Mouse (Mus musculus): ENCODE results near the gene Cerk. TPM values are rescaled to one million over a fixed set of nuclear protein-coding genes. Genes with fewer than 3 reads are reported as not detected.

The Cerk gene
- total and polyA plus RNA-seq, 3 experiments: 2.5 to 10.3 (median 4.4) TPM

- Histone ChIP-seq H3K4me2 (ENCODE audit: insufficient read depth, low read depth, poor library complexity, severe bottlenecking) (no peak overlapping the region), H3K4me3 (replicated peaks in 1 of 3; ENCODE audit: low read depth in 2 of 3, low read length in 2 of 3, poor library complexity in 1 of 3) (no peak overlapping the region)
Observed at GRCm38 (mm10) chr15:86113342-86113710, 72.6 kb downstream of the Cerk start.

DNA sequence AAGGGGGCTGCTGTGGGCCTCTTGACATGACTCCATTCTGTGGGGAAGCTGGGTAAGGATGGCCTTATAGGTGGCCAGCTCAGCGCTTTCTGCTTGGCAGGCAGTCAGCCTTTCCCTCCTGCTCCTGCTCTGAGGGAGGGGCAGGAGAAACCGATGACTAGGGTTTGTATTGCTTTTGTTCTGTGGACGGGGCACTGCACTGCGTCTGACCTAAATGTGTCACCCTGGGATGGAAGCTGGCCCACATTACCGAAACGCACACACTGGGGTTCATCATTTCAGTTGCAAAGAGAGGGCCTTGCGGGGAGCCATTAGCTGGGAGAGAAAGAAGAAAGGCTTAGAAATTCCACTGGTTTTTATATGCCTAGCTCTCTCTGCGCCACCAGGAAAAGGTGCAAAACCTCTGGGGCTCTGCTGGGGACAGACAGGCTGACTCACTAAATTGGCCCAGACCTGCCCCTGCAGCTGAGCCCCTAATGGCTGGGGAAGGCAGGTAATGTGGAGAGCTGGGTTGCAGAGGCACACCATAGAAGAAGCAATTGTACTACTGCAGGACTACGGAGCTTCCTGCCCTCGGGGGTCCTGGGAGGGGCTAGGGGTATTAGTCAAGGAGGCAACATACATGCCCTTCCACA is 73.1 kb downstream of the Cerk start:
- no peaks in the 10 kb centered on the region for H3K79me2 ChIP-seq (replicated peaks; ENCODE audit: control insufficient read depth, extremely low read depth, insufficient read depth, poor library complexity, severe bottlenecking)
- in situ Hi-C loops (cut with MboI; ENCODE audit: low pct_ligation_motif_present, low pct_unique_long_range_greater_than_20kb, low sequenced_read_pairs): no loop called here
- no peaks in the 10 kb centered on the region for H3K36me3 ChIP-seq (replicated peaks in 1 of 2; ENCODE audit: control insufficient read depth in 1 of 2, insufficient read depth in 1 of 2, low read length in 1 of 2)
- no peak overlapping the region for H3K27ac ChIP-seq (ENCODE audit: insufficient read depth, low read depth)
- no peak for TF ChIP-seq UBTF (IDR thresholded peaks at IDR 0.05; ENCODE audit: low read depth, low read length)
- no peak for TF ChIP-seq USF1 (IDR thresholded peaks at IDR 0.05; ENCODE audit: low read depth, low read length)
- TF ChIP-seq ZNF384 (IDR thresholded peaks at IDR 0.05; ENCODE audit: low read depth, low read length): no peak
- no peak for TF ChIP-seq POLR2A (IDR thresholded peaks at IDR 0.05; ENCODE audit: low read depth, low read length)
- no peak for TF ChIP-seq TCF12 (IDR thresholded peaks at IDR 0.05; ENCODE audit: low read depth, low read length)
- no peak for DNase-seq (ENCODE audit: extremely low read depth)
- no peak overlapping the region for H3K4me2 ChIP-seq (ENCODE audit: insufficient read depth, low read depth, poor library complexity, severe bottlenecking)
- peaks cover 5 to 35% of the 10 kb centered on the region in 2 experiments; a peak in 2 of 4 replicates for H3K4me1 ChIP-seq (ENCODE audit: control insufficient read depth in 1 of 2, insufficient read depth in 2 of 2)
- dilution Hi-C loops (cut with MboI; ENCODE audit: extremely low pct_ligation_motif_present, extremely low pct_unique_long_range_greater_than_20kb, low sequenced_read_pairs): no loop called here
- no peaks in the 10 kb centered on the region for H3K9me3 ChIP-seq (replicated peaks; ENCODE audit: low read length)
- H3K27me3 ChIP-seq (replicated peaks): peaks cover 35% of the 10 kb centered on the region
- no peak overlapping the region for H3K4me3 ChIP-seq (replicated peaks in 1 of 3; ENCODE audit: low read depth in 2 of 3, low read length in 2 of 3, poor library complexity in 1 of 3)
- H3K9ac ChIP-seq (ENCODE audit: insufficient read depth, low read depth): no peak overlapping the region

More at GRCm38 (mm10) chr15:86113342-86113710, 72.6 kb downstream of the Cerk start:
- Histone ChIP-seq H3K9me3 (replicated peaks; ENCODE audit: low read length) (no peaks in the 10 kb centered on the region), H3K4me1 (ENCODE audit: control insufficient read depth in 1 of 2, insufficient read depth in 2 of 2) (peaks cover 5 to 30% of the 10 kb centered on the region in 2 experiments; a peak in 2 of 4 replicates), H3K36me3 (replicated peaks in 1 of 2; ENCODE audit: control insufficient read depth in 1 of 2, insufficient read depth in 1 of 2, low read length in 1 of 2) (no peaks in the 10 kb centered on the region), H3K79me2 (replicated peaks; ENCODE audit: control insufficient read depth, extremely low read depth, insufficient read depth, poor library complexity, severe bottlenecking) (no peaks in the 10 kb centered on the region), H3K27ac (ENCODE audit: insufficient read depth, low read depth) (no peak overlapping the region), H3K9ac (ENCODE audit: insufficient read depth, low read depth) (no peak overlapping the region), H3K27me3 (replicated peaks) (peaks cover 37% of the 10 kb centered on the region)
- TF ChIP-seq MAZ (IDR thresholded peaks at IDR 0.05; ENCODE audit: low read depth, low read length) (no peak), CHD1 (IDR thresholded peaks at IDR 0.05; ENCODE audit: low read depth, low read length) (no peak), EP300 (IDR thresholded peaks at IDR 0.05; ENCODE audit: low read length) (no peak), POLR2AphosphoS2 (IDR thresholded peaks at IDR 0.05; ENCODE audit: low read depth, low read length) (no peak), KAT2A (IDR thresholded peaks at IDR 0.05; ENCODE audit: insufficient replicate concordance, low read length) (no peak), ELF1 (IDR thresholded peaks at IDR 0.05; ENCODE audit: low read depth, low read length) (no peak), PAX5 (IDR thresholded peaks at IDR 0.05; ENCODE audit: low read length) (no peak), NELFE (IDR thresholded peaks at IDR 0.05; ENCODE audit: low read depth, low read length) (no peak), MAX (IDR thresholded peaks at IDR 0.05; ENCODE audit: low read length) (no peak), JUND (conservative IDR thresholded peaks at IDR 0.05; ENCODE audit: low read depth, low read length) (no peak), ZMIZ1 (IDR thresholded peaks at IDR 0.05; ENCODE audit: low read depth, low read length) (no peak), IRF4 (IDR thresholded peaks at IDR 0.05; ENCODE audit: low read depth, low read length) (no peak), CTCF (conservative IDR thresholded peaks at IDR 0.05 in 1 of 2, IDR thresholded peaks at IDR 0.05 in 1 of 2; ENCODE audit: low read depth in 2 of 2, low read length in 2 of 2) (no peak), MEF2A (IDR thresholded peaks at IDR 0.05; ENCODE audit: borderline replicate concordance, low read depth, low read length) (no peak), MYC (IDR thresholded peaks at IDR 0.05; ENCODE audit: low read depth, low read length) (no peak), SIN3A (IDR thresholded peaks at IDR 0.05; ENCODE audit: low read length) (no peak)
- dilution Hi-C loops (cut with MboI; ENCODE audit: extremely low pct_ligation_motif_present, extremely low pct_unique_long_range_greater_than_20kb, low sequenced_read_pairs): no loop called here
- in situ Hi-C loops (cut with MboI; ENCODE audit: low pct_ligation_motif_present, low pct_unique_long_range_greater_than_20kb, low sequenced_read_pairs): no loop called here
- no peak for DNase-seq (ENCODE audit: extremely low read depth)

All from CH12.LX (cell line).